Mouse (Mus musculus) liver, postnatal 0 days (tissue): ENCODE measurements around the gene Tmem151b.

Experiments used
- CTCF ChIP-seq: sonication (generic); IDR thresholded peaks from 2 replicates; pipeline ENCODE4 v1.5.1; 2016; ENCODE audit warnings: antibody characterized with exemption, low read depth
- EP300 ChIP-seq: IDR thresholded peaks from 2 replicates; pipeline ENCODE4 v1.6.1; 2016; ENCODE audit warnings: antibody characterized with exemption, low read depth, mild to moderate bottlenecking

GRCm38 (mm10) chr17:45500981-45501380, 48.5 kb downstream of the Tmem151b start:
- TF ChIP-seq EP300 (no peak), CTCF (no peak)
